Mouse (Mus musculus): ENCODE data around the gene Stn1. TPM values are rescaled to one million over a fixed set of nuclear protein-coding genes. Genes with fewer than 3 reads are reported as not detected.

The Stn1 gene
- polyA plus RNA-seq, 1 experiment from 2014 or later, result 53.6 TPM

- no peaks in the 10 kb centered on the region for H3K36me3 ChIP-seq
- H3K4me1 ChIP-seq, result peaks cover 33% of the 10 kb centered on the region
- no peak overlapping the region for H3K27ac ChIP-seq (replicated peaks)
- WGBS, result 57% methylated on average over 8 of the region's 8 CpGs
- H3K4me3 ChIP-seq (replicated peaks), result no peak overlapping the region
- H3K27me3 ChIP-seq, result no peaks in the 10 kb centered on the region
- ATAC-seq (ENCODE audit: insufficient number of reproducible peaks, low FRiP score, low TSS enrichment, low read depth), result no peak
- H3K4me2 ChIP-seq (replicated peaks), result no peak overlapping the region
- no peak overlapping the region for H3K9ac ChIP-seq
- H3K9me3 ChIP-seq (replicated peaks), result no peaks in the 10 kb centered on the region; the same call in 1 of the 2 replicates
These were observed 70.5 kb downstream of the Stn1 start for GRCm38 (mm10) chr19:47466775-47467174.

- WGBS, result 72% methylated on average over 9 of the region's 9 CpGs
- ATAC-seq (ENCODE audit: insufficient number of reproducible peaks, low FRiP score, low TSS enrichment, low read depth), result no peak
- no peak overlapping the region; the same call in 1 of the 2 replicates for H3K27ac ChIP-seq (replicated peaks)
- no peaks in the 10 kb centered on the region for H3K36me3 ChIP-seq
- no peak overlapping the region for H3K9ac ChIP-seq
- H3K4me3 ChIP-seq (replicated peaks), result no peak overlapping the region
- no peaks in the 10 kb centered on the region; the same call in 1 of the 2 replicates for H3K9me3 ChIP-seq (replicated peaks)
- no peak overlapping the region for H3K4me2 ChIP-seq (replicated peaks)
- H3K4me1 ChIP-seq, result peaks cover 45% of the 10 kb centered on the region
- no peaks in the 10 kb centered on the region for H3K27me3 ChIP-seq
These were observed 71.8 kb downstream of the Stn1 start for GRCm38 (mm10) chr19:47465467-47465866.

- Histone ChIP-seq H3K27ac (replicated peaks) (peak within 1 kb of the TSS; percentile 93), H3K4me1 (peaks cover 54% of the 10 kb centered on the region), H3K4me3 (replicated peaks) (peak within 1 kb of the TSS; percentile 83), H3K9ac (peak within 1 kb of the TSS; percentile 88), H3K9me3 (replicated peaks) (no peaks in the 10 kb centered on the region; the same call in 1 of the 2 replicates), H3K4me2 (replicated peaks) (peak within 1 kb of the TSS; percentile 82), H3K36me3 (no peaks in the 10 kb centered on the region), H3K27me3 (no peaks in the 10 kb centered on the region)
- 2% methylated on average over 48 of the region's 70 CpGs for WGBS
- peak; percentile 92 for ATAC-seq (ENCODE audit: insufficient number of reproducible peaks, low FRiP score, low TSS enrichment, low read depth)
These were observed 72.7 kb downstream of the Stn1 start, which contains the start of gene Sh3pxd2a for GRCm38 (mm10) chr19:47464304-47465241. Gene Sh3pxd2a (minus strand): TSS chr19:47464401.

- peak; percentile 58 for ATAC-seq (ENCODE audit: insufficient number of reproducible peaks, low FRiP score, low TSS enrichment, low read depth)
- Histone ChIP-seq H3K27ac (replicated peaks) (peak overlapping the region; percentile 93), H3K4me1 (peaks cover 60% of the 10 kb centered on the region), H3K36me3 (no peaks in the 10 kb centered on the region), H3K4me2 (replicated peaks) (peak overlapping the region; percentile 82), H3K4me3 (replicated peaks) (peak overlapping the region; percentile 83), H3K27me3 (no peaks in the 10 kb centered on the region), H3K9me3 (replicated peaks) (no peaks in the 10 kb centered on the region; the same call in 1 of the 2 replicates), H3K9ac (peak overlapping the region; percentile 88)
- WGBS, result under 1% methylated on average over 46 of the region's 46 CpGs
These were observed 73.5 kb downstream of the Stn1 start for GRCm38 (mm10) chr19:47463636-47464303.

GRCm38 (mm10) chr19:47463206-47463605 is 74.1 kb downstream of the Stn1 start:
- under 1% methylated on average over 13 of the region's 13 CpGs for WGBS
- no peak for ATAC-seq (ENCODE audit: insufficient number of reproducible peaks, low FRiP score, low TSS enrichment, low read depth)

GRCm38 (mm10) chr19:47462725-47463124 is 74.6 kb downstream of the Stn1 start:
- Histone ChIP-seq H3K4me1 (peaks cover 67% of the 10 kb centered on the region), H3K4me2 (replicated peaks) (peak overlapping the region; percentile 82), H3K4me3 (replicated peaks) (peak overlapping the region; percentile 83), H3K27me3 (no peaks in the 10 kb centered on the region), H3K9me3 (replicated peaks) (no peaks in the 10 kb centered on the region; the same call in 1 of the 2 replicates), H3K36me3 (no peaks in the 10 kb centered on the region), H3K27ac (replicated peaks) (0 out of 2 replicates have a peak overlapping the region, but pooled peaks have one; percentile 12), H3K9ac (peak overlapping the region; percentile 88; the same call in 1 of the 2 replicates)
- WGBS, result 9% methylated on average over 6 of the region's 6 CpGs
- ATAC-seq (ENCODE audit: insufficient number of reproducible peaks, low FRiP score, low TSS enrichment, low read depth), result no peak

More at GRCm38 (mm10) chr19:47463206-47463605, 74.1 kb downstream of the Stn1 start:
- Histone ChIP-seq H3K4me2 (replicated peaks) (peak overlapping the region; percentile 82), H3K9ac (peak overlapping the region; percentile 88), H3K36me3 (no peaks in the 10 kb centered on the region), H3K9me3 (replicated peaks) (no peaks in the 10 kb centered on the region; the same call in 1 of the 2 replicates), H3K27me3 (no peaks in the 10 kb centered on the region), H3K4me3 (replicated peaks) (peak overlapping the region; percentile 83), H3K4me1 (peaks cover 62% of the 10 kb centered on the region), H3K27ac (replicated peaks) (peak overlapping the region; percentile 93)

- peak overlapping the region; percentile 82 for H3K4me2 ChIP-seq (replicated peaks)
- H3K4me3 ChIP-seq (replicated peaks), result peak overlapping the region; percentile 83; the same call in 1 of the 2 replicates
These were observed 75.5 kb downstream of the Stn1 start for GRCm38 (mm10) chr19:47461838-47462237.

GRCm38 (mm10) chr19:47461386-47461785 is 75.9 kb downstream of the Stn1 start:
- H3K4me1 ChIP-seq, result peaks cover 70% of the 10 kb centered on the region
- 73% methylated on average over 9 of the region's 9 CpGs for WGBS

More at GRCm38 (mm10) chr19:47461838-47462237, 75.5 kb downstream of the Stn1 start:
- Histone ChIP-seq H3K4me1 (peaks cover 70% of the 10 kb centered on the region), H3K27me3 (no peaks in the 10 kb centered on the region), H3K27ac (replicated peaks) (no peak overlapping the region), H3K9ac (no peak overlapping the region), H3K9me3 (replicated peaks) (no peaks in the 10 kb centered on the region; the same call in 1 of the 2 replicates), H3K36me3 (no peaks in the 10 kb centered on the region)
- no peak for ATAC-seq (ENCODE audit: insufficient number of reproducible peaks, low FRiP score, low TSS enrichment, low read depth)
- WGBS, result 93% methylated on average over 3 of the region's 3 CpGs

GRCm38 (mm10) chr19:47460120-47460960 is 77.0 kb downstream of the Stn1 start:
- ATAC-seq (ENCODE audit: insufficient number of reproducible peaks, low FRiP score, low TSS enrichment, low read depth), result no peak
- H3K4me2 ChIP-seq (replicated peaks), result peak overlapping the region; percentile 8; the same call in 1 of the 2 replicates
- no peak overlapping the region for H3K4me3 ChIP-seq (replicated peaks)
- H3K27me3 ChIP-seq, result no peaks in the 10 kb centered on the region
- H3K9ac ChIP-seq, result peak overlapping the region; percentile 24; the same call in 1 of the 2 replicates
- H3K27ac ChIP-seq (replicated peaks), result no peak overlapping the region
- WGBS, result 59% methylated on average over 19 of the region's 19 CpGs
- H3K4me1 ChIP-seq, result peaks cover 73% of the 10 kb centered on the region
- H3K36me3 ChIP-seq, result no peaks in the 10 kb centered on the region
- no peaks in the 10 kb centered on the region; the same call in 1 of the 2 replicates for H3K9me3 ChIP-seq (replicated peaks)

More at GRCm38 (mm10) chr19:47461386-47461785, 75.9 kb downstream of the Stn1 start:
- no peak overlapping the region for H3K27ac ChIP-seq (replicated peaks)
- H3K9ac ChIP-seq, result no peak overlapping the region
- no peak overlapping the region for H3K4me2 ChIP-seq (replicated peaks)
- no peaks in the 10 kb centered on the region for H3K27me3 ChIP-seq
- H3K4me3 ChIP-seq (replicated peaks), result no peak overlapping the region
- H3K36me3 ChIP-seq, result no peaks in the 10 kb centered on the region
- no peaks in the 10 kb centered on the region; the same call in 1 of the 2 replicates for H3K9me3 ChIP-seq (replicated peaks)
- no peak for ATAC-seq (ENCODE audit: insufficient number of reproducible peaks, low FRiP score, low TSS enrichment, low read depth)

GRCm38 (mm10) chr19:47459214-47459613 is 78.1 kb downstream of the Stn1 start:
- no peaks in the 10 kb centered on the region for H3K27me3 ChIP-seq
- H3K36me3 ChIP-seq, result no peaks in the 10 kb centered on the region
- no peak overlapping the region for H3K9ac ChIP-seq
- H3K4me1 ChIP-seq, result peaks cover 74% of the 10 kb centered on the region
- no peak overlapping the region for H3K27ac ChIP-seq (replicated peaks)
- no peak overlapping the region for H3K4me2 ChIP-seq (replicated peaks)
- no peak overlapping the region for H3K4me3 ChIP-seq (replicated peaks)
- WGBS, result 88% methylated on average over 5 of the region's 5 CpGs
- ATAC-seq (ENCODE audit: insufficient number of reproducible peaks, low FRiP score, low TSS enrichment, low read depth), result no peak
- H3K9me3 ChIP-seq (replicated peaks), result no peaks in the 10 kb centered on the region; the same call in 1 of the 2 replicates

All from embryonic facial prominence, embryonic 15.5 days (tissue).